Mouse (Mus musculus) cerebellum, adult (tissue): ENCODE data around the gene Sv2c.
"Not testable (repeated sequence)": the region's sequence is repeated elsewhere in the genome, so short reads cannot be mapped to it uniquely, and the experiment has no call there.

Experiments used
- ATAC-seq: cut with Nextera tagmentation; 2 replicates; pipeline ENCODE4 v1.9.2; 2017; ENCODE audit warnings: mild to moderate bottlenecking, moderate library complexity, mixed read lengths; ENCODE audit not compliant: insufficient number of reproducible peaks, low FRiP score, low TSS enrichment

Sv2c gene

DNA sequence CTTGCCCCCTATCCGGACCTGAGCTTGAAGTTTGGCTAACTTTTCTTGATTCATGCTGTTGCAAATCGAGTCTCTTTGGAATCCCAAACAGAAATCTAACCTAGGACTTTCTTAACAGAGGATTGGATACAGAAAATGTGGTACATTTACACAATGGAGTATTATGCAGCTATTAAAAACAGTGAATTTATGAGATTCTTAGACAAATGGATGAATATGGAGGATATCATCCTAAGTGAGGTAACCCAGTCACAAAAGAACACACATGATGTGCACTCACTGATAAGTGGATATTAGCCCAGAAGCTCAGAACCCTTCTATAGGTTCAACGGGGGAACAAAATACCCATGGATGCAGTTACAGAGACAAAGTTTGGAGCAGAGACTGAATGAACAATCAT is 51.1 kb downstream of the Sv2c start, which contains the start of gene Gm20075:
Gene Gm20075 (minus strand): TSS at position 101 of the 400 bp plus-strand sequence.
- ATAC-seq = not testable (repeated sequence)

DNA sequence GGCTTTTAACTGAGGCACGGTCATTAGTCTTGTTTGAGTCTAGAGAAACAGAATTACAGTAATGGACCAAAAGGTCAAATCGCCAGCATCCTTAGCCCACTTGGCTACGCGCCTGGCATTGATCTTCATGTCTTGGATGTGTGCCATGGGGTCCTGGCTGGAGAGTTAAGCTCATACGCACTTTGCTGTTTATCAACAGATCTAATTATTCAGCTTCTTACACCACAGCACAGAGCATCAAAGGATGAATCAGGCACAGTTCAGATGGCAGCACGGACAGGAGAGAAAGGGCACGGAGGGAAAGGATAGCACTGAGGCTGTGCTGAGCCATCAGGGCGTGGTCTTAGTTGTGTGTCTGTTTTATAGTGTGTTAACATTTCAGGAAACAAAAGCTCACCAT is 58.8 kb downstream of the Sv2c start:
- ATAC-seq = no peak

GRCm38 (mm10) chr13:96052755-96053154 is 79.6 kb downstream of the Sv2c start:
- ATAC-seq = no peak

DNA sequence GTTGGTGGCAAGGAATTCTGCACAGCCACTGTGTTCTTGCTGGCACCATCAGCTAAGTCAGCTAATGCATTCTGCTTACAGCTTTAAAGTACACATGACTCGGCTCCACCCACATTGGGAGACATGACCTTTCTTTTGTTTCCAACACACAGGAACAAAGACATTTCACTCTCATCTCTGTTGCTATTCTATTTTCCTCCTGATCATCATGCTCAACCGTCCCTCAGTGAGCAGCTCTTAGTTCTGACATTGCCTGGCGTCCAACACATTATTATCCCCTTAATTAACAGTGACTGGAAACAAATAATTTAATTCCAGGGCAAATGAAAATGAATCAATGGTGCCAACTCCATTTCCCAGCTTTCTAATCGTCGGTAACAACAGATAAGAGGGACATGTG is 87.0 kb downstream of the Sv2c start:
- no peak for ATAC-seq

DNA sequence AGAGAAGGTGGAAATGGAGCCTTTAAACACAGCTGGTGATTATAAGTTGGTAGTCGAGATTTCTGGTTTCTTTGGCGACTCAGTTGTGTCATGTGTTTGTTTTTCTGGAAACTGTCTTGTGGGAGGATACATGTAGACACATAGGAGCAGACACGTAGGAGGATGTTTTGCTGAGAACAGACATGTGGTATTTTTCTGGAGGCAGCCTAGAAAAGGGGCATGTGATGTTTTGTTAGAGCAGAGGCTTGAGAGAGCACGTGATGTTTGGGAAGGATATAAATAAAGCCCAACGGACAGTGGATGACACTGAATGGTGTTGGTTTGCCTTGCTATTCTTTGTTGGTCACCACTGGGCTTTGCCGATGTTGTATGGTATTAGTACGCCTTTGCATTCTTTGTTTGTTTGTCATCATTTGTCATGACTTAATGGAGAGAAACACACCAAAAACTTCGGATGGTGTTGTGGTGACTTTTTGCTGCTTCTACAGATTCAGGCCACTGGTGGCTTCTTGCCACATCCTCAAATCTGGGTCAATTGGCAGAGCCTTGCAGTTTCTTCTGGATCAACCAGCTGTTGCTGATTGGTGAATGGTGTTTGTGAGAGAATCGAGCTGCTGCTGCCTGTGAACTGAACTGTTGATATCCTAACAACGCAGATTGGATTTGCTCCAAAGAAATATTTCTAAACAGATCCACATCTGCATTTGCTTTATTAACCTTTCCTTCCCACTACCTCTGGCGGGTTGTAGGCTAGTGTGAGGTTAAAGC is 91.9 kb downstream of the Sv2c start:
- no peak for ATAC-seq

DNA sequence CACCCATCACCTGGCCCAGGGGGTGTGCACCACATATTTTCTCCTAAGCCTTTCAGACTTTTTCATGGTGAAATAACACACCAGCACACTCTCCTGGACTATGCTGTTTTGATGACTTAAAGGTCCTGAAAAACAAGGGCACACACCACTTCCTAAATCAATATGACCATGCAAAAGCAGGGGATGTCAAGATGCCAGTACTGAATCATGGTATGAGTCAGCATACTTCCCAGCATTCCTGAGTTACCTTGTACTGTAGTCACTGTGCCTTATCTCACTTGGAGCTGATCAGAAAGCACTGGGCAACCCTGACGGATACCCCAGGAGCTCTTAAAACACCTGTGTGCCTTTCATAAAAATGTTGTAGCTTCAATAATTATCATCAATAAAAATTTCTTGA is 92.8 kb downstream of the Sv2c start:
- ATAC-seq = no peak

DNA sequence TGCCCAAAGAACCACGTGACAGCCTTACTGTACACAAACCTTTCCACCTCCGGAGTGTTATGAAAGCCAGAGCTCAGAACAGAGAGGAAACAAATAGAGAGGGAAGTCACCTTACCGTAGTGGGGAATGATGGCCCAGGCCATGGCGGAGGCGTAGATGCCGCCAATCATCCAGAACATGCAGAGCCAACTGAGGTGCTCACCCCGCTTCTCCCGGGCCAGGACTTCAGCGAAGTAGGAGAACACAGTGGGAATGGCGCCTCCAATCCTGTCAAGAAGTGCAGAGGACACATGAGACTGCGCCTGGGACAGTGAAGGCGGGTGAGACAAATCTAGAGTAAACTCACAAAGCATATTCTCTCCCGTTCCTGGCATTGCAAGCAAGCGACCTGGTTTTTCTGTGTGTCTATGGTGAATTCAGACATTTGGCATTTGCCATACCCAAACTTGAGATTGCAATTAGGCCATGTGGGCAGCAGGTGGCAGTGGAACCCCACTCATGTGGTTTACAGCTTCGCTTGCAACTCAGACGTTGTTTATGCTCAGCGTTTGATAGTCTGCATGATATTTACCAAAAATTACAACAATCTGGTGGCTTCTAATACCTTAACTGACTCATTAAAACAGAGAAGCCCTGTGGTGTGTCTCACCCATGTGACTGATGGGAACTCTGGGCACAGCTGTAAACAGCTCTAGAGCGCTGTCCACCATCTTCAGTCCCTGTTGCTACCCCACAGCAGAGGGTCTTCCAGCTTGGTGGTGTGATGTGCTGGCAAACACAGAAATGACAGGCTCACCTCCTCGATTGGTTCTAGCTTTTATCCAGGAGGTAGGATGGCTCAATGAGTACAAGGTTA is 101.8 kb downstream of the Sv2c start:
- ATAC-seq = 0 out of 2 replicates have a peak, but pooled peaks have one; percentile 40

DNA sequence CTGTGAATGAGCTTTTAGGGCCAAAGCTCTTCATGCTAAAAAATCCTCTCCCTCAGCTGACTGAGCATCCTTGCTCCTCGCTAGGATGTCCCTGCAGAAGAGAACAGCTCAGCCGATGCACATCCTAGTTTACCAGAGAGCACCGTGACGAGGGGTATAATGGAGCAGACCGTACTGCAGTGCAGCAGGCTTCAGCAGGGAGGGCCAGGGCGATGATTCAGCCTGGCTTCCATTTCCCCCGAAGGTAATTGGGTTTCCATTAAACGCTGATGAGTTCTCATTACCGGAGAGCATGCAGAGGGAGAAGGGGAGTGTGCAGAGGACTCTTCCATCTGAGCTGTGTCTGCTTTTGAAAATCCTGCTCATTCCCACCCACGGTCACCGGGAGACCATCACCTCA is 108.5 kb downstream of the Sv2c start:
- no peak for ATAC-seq

- no peak for ATAC-seq
Measured at GRCm38 (mm10) chr13:96015516-96015915, 116.9 kb downstream of the Sv2c start.

GRCm38 (mm10) chr13:96010861-96011511 is 121.4 kb downstream of the Sv2c start:
- peak; percentile 52; the same call in 1 of the 2 replicates for ATAC-seq

DNA sequence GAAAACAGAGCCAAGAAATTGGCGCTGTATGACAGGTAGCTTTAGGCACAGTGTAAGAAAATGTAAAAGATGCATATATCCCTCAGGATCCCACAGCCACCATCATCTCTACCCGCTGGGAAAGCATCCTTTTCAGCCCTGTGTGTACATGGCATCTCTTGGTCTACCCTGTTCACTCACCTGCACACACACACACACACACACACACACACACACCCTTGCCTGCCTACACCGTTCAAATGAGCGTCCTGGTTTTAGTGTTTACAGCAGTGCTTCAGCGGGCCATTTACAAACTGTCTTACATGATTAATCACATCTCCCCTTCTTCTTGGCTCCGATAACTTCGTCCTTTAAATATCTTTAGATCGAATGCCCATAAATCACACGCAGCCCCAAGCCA is 123.4 kb downstream of the Sv2c start:
- no peak for ATAC-seq

DNA sequence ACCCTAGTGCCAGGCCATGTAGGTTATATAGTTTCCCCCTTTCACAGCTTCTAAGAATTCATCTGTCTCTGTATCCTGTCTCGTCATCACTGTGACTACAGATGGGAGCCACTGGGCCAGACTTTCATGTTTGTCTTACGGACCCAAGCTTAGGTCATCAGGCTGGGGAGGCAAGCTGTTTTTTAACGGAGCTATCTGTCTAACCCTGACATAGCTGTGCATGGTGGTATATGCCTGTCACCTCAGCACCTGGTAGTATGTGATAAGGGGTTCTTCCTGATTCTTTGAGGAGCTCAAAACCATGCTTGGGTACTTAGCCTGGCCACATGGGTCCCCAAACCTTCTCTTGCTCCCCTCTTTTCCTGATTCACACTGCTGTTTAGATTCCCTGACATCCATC is 124.2 kb downstream of the Sv2c start:
- no peak for ATAC-seq

- 0 out of 2 replicates have a peak, but pooled peaks have one; percentile 37 for ATAC-seq
Measured at GRCm38 (mm10) chr13:96003539-96003938, 128.8 kb downstream of the Sv2c start.

GRCm38 (mm10) chr13:96002475-96002874 is 129.9 kb downstream of the Sv2c start:
- 0 out of 2 replicates have a peak, but pooled peaks have one; percentile 38 for ATAC-seq

- no peak for ATAC-seq
Measured at GRCm38 (mm10) chr13:95999396-95999795, 133.0 kb downstream of the Sv2c start.

DNA sequence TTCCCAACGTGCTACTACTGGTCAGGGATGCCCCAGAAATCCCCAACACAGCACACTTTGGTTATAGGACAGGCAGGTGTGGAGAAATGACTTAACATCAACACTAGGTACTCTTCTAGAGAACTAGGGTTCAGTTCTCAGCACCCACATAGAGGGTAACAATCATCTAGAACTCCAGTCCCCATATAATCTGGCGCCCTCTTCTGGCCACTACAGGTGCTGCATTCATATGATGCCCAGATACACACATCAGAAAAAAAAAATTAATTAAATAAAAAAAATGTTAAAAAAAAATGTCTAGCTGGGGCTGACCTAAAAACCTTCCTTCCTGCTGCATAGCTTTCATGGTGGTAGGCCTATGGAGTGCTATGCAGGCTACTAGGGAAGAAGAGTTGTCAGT is 135.1 kb downstream of the Sv2c start:
- ATAC-seq = no peak

DNA sequence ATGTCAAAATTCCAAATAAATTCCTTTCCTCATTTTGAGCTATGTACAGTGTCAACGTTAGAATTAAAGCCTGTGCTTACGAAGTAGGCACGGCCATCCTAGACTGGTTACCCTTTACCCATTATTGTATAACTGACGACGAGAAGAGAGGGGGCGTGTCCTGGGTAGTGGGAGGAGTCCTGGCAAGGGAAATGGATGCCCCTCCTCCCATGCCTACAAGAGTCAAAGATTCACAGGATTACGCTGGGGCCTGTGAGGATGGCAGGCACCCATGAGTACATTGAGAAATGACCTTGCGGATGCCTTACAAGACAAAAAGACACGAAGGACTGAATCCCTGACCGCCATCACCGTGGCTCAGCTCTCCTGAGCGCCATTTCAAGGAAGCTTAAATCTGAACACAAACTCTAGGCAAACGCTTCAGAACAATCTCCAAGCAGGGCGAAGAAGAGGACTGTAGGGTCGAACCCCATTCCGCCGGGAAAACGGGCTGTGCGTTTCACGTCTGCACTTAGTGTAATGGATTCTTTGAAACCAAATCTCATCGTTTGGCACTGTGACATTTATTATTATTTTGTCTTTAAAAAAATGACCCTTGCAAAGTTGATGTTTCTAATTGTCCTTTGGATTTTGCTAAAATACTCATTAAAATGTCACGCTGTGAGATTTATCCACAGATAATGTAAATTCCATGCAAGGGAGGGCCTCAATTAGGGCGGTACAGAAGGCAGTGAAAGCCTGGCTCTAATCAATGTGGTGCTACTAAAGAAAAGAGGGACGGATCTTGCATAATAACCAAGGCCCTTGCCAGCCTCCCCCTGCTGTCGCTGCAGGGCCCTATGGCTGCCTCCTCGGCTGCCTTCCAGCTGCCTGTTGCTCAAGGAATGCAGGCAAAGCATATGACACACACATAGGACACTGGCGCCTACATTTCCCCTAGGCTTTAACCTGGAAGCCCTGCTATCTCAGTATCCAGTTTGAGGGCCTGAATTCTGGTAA is 137.4 kb downstream of the Sv2c start:
- ATAC-seq = peak; percentile 73

DNA sequence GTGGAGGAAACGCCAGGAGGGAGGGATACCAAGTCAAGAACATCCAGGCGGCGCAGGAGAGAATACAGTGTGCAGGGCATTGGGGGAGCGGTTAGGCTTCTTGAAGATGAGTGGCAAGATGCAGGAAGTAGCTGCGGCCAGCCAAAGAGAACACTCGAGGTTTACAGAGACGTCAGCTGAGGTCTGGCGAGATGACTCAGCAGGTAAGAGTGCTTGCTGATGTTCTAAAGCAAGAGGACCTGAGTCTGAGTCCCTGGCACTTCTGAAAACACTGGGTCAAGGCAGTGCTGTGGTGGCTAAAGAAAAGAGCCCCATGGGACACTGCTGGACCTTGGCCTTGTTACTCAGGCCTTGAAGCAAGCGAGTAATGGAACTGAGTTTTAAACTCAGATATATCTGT is 144.2 kb downstream of the Sv2c start:
- ATAC-seq = no peak

DNA sequence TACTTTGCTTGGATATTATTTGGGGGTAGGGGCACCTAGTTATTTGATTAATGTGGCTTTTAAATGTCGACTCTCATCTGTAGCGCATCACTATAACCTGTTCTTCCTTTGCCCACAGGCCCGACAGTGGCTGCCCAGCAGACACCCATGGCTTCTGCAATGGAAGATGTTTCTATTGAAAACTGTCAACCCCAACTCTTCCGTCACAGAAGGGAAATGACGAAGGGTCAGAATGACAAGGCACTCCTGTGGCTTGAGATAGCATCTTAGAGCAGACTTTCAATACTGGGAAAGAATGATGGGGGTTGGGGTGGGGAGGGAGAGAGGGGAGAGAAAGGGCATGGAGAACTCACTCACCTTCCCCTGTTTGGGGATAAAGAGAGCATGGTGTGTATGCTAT is 145.2 kb downstream of the Sv2c start:
- no peak for ATAC-seq

DNA sequence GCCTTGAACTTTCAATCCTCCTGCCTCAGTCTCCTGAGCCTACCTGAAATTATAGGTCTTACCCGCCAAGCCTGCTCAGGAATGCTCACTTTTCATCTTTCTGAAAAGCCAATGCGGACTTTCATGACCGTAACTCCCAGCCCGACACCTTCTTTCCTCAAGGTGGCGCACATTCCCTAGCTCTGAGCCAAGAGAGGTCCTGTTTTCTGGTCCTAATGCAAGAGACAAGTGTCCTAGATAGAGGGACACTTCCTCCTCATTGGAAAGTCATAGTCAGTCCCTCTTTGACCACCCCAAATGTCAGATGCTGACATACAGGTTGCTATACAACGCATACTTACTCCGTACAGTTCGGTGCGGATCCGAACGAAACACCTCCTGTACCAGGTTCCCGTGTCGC is 146.0 kb downstream of the Sv2c start:
- 0 out of 2 replicates have a peak, but pooled peaks have one; percentile 21 for ATAC-seq
